Mouse (Mus musculus) 3T3-L1 (cell line): ENCODE results near the gene Fzd4.
A peak's percentile ranks its signal among the peaks of the same experiment; 100 is the strongest.

Experiments used
- DNase-seq: peaks from one replicate; pipeline ENCODE4 v3.0.0-alpha.2; 2015; ENCODE audit warnings: low read depth, low spot score

Gene Fzd4

GRCm38 (mm10) chr7:89404081-89404733 is at the start of gene Fzd4, which contains the start of gene Tmem135:
Gene Fzd4 (plus strand): TSS chr7:89404355.
Gene Tmem135 (minus strand): TSS chr7:89404222.
- DNase-seq, result peak; percentile 92

- no peak for DNase-seq
Observed at GRCm38 (mm10) chr7:89355519-89356255, 48.5 kb upstream of the Fzd4 start.

GRCm38 (mm10) chr7:89356307-89356706 is 47.8 kb upstream of the Fzd4 start:
- no peak for DNase-seq

- DNase-seq, result no peak
Observed at GRCm38 (mm10) chr7:89363975-89364374, 40.2 kb upstream of the Fzd4 start.

GRCm38 (mm10) chr7:89365135-89365880 is 38.8 kb upstream of the Fzd4 start:
- DNase-seq, result no peak

GRCm38 (mm10) chr7:89367643-89368042 is 36.5 kb upstream of the Fzd4 start:
- peak; percentile 5 for DNase-seq

GRCm38 (mm10) chr7:89370086-89370485 is 34.1 kb upstream of the Fzd4 start:
- no peak for DNase-seq

- DNase-seq, result peak; percentile 25
Observed at GRCm38 (mm10) chr7:89370917-89371316, 33.2 kb upstream of the Fzd4 start.

GRCm38 (mm10) chr7:89371623-89372295 is 32.4 kb upstream of the Fzd4 start:
- DNase-seq, result no peak

GRCm38 (mm10) chr7:89380935-89381705 is 23.0 kb upstream of the Fzd4 start:
- DNase-seq, result no peak

- DNase-seq, result no peak
Observed at GRCm38 (mm10) chr7:89382892-89383291, 21.3 kb upstream of the Fzd4 start.

GRCm38 (mm10) chr7:89388981-89389380 is 15.2 kb upstream of the Fzd4 start:
- DNase-seq, result no peak

GRCm38 (mm10) chr7:89390660-89391059 is 13.5 kb upstream of the Fzd4 start:
- DNase-seq, result peak; percentile 29

GRCm38 (mm10) chr7:89391281-89391680 is 12.9 kb upstream of the Fzd4 start:
- no peak for DNase-seq

- DNase-seq, result no peak
Observed at GRCm38 (mm10) chr7:89391831-89392230, 12.3 kb upstream of the Fzd4 start.

GRCm38 (mm10) chr7:89392388-89392787 is 11.8 kb upstream of the Fzd4 start:
- no peak for DNase-seq

GRCm38 (mm10) chr7:89392825-89393224 is 11.3 kb upstream of the Fzd4 start:
- peak; percentile 47 for DNase-seq

- no peak for DNase-seq
Observed at GRCm38 (mm10) chr7:89395399-89395798, 8.8 kb upstream of the Fzd4 start.

- DNase-seq, result no peak
Observed at GRCm38 (mm10) chr7:89396386-89396785, 7.8 kb upstream of the Fzd4 start.

GRCm38 (mm10) chr7:89397837-89398534 is 6.2 kb upstream of the Fzd4 start:
- DNase-seq, result no peak
